Mouse (Mus musculus): Measurements from ENCODE around the gene Stoml1. TPM values are rescaled to one million over a fixed set of nuclear protein-coding genes. Genes with fewer than 3 reads are reported as not detected.
A peak's percentile ranks its signal among the peaks of the same experiment; 100 is the strongest.
"Not testable (repeated sequence)": the region's sequence is repeated elsewhere in the genome, so short reads cannot be mapped to it uniquely, and the experiment has no call there.

Stoml1 gene
- total RNA-seq, 1 experiment, result 51.7 TPM

- peaks cover 4 to 8% of the 10 kb centered on the region in 2 experiments; a peak in 3 of 4 replicates for H3K4me1 ChIP-seq (ENCODE audit: control insufficient read depth in 2 of 2, insufficient read depth in 2 of 2, low read length in 2 of 2, poor library complexity in 1 of 2)
- H3K36me3 ChIP-seq (ENCODE audit: control insufficient read depth, insufficient read depth, low read length, poor library complexity, severe bottlenecking), result peaks cover 5% of the 10 kb centered on the region
- in situ Hi-C loops (cut with MboI; ENCODE audit: low sequenced_read_pairs in 2 of 2, unreplicated experiment in 2 of 2), result no loop called here
- peak overlapping the region; percentile 9; the same call in 1 of the 2 replicates for H3K9ac ChIP-seq (ENCODE audit: insufficient read depth, low read depth, low read length, poor library complexity, severe bottlenecking)
- peak overlapping the region; percentile 40; the same call in 1 of the 2 replicates for H3K27ac ChIP-seq (ENCODE audit: insufficient read depth, low read depth, low read length, poor library complexity, severe bottlenecking)
- H3K4me3 ChIP-seq (ENCODE audit: insufficient read depth in 1 of 2, low read depth in 1 of 2, low read length in 2 of 2, poor library complexity in 1 of 2, severe bottlenecking in 1 of 2), result no peak overlapping the region
- DNase-seq (ENCODE audit: low read depth, low spot score), result no peak
- H3K9me3 ChIP-seq (ENCODE audit: control insufficient read depth, insufficient read depth, low read depth, low read length), result no peaks in the 10 kb centered on the region
- TF ChIP-seq HCFC1 (IDR thresholded peaks at IDR 0.05; ENCODE audit: borderline replicate concordance, insufficient read depth, low read length), result no peak
- TF ChIP-seq MAFK (IDR thresholded peaks at IDR 0.05; ENCODE audit: insufficient read depth, low read depth, low read length), result no peak
- TF ChIP-seq ZNF384 (IDR thresholded peaks at IDR 0.05; ENCODE audit: low read depth, low read length), result no peak
- no peak for TF ChIP-seq ZC3H11A (IDR thresholded peaks at IDR 0.05; ENCODE audit: borderline replicate concordance, low read depth, low read length)
- TF ChIP-seq CHD2 (IDR thresholded peaks at IDR 0.05; ENCODE audit: low read depth, low read length), result no peak
Observed at GRCm38 (mm10) chr9:58267046-58267445, 14.1 kb downstream of the Stoml1 start.

GRCm38 (mm10) chr9:58268384-58269313 is 15.7 kb downstream of the Stoml1 start:
- peak; percentile 70; the same call in 1 of the 2 replicates for TF ChIP-seq ZNF384 (IDR thresholded peaks at IDR 0.05; ENCODE audit: low read depth, low read length)
- no peak for TF ChIP-seq HCFC1 (IDR thresholded peaks at IDR 0.05; ENCODE audit: borderline replicate concordance, insufficient read depth, low read length)
- Histone ChIP-seq H3K27ac (ENCODE audit: insufficient read depth, low read depth, low read length, poor library complexity, severe bottlenecking) (peak overlapping the region; percentile 79), H3K4me3 (ENCODE audit: insufficient read depth in 1 of 2, low read depth in 1 of 2, low read length in 2 of 2, poor library complexity in 1 of 2, severe bottlenecking in 1 of 2) (peak overlapping the region in 1 of 2 experiments; percentile 9; a peak in 2 of 4 replicates), H3K36me3 (ENCODE audit: control insufficient read depth, insufficient read depth, low read length, poor library complexity, severe bottlenecking) (no peaks in the 10 kb centered on the region), H3K4me1 (ENCODE audit: control insufficient read depth in 2 of 2, insufficient read depth in 2 of 2, low read length in 2 of 2, poor library complexity in 1 of 2) (peaks cover 8 to 18% of the 10 kb centered on the region in 2 experiments; a peak in 3 of 4 replicates), H3K9ac (ENCODE audit: insufficient read depth, low read depth, low read length, poor library complexity, severe bottlenecking) (peak overlapping the region; percentile 60; the same call in 1 of the 2 replicates), H3K9me3 (ENCODE audit: control insufficient read depth, insufficient read depth, low read depth, low read length) (no peaks in the 10 kb centered on the region)
- in situ Hi-C loops (cut with MboI; ENCODE audit: low sequenced_read_pairs in 2 of 2, unreplicated experiment in 2 of 2), result no loop called here
- peak; percentile 94 for DNase-seq (ENCODE audit: low read depth, low spot score)

GRCm38 (mm10) chr9:58270081-58270480 is 17.1 kb downstream of the Stoml1 start:
- in situ Hi-C loops (cut with MboI; ENCODE audit: low sequenced_read_pairs in 2 of 2, unreplicated experiment in 2 of 2), result no loop called here
- Histone ChIP-seq H3K4me1 (ENCODE audit: control insufficient read depth in 2 of 2, insufficient read depth in 2 of 2, low read length in 2 of 2, poor library complexity in 1 of 2) (peaks cover 8 to 18% of the 10 kb centered on the region in 2 experiments; a peak in 3 of 4 replicates), H3K9ac (ENCODE audit: insufficient read depth, low read depth, low read length, poor library complexity, severe bottlenecking) (peak overlapping the region; percentile 44; the same call in 1 of the 2 replicates), H3K9me3 (ENCODE audit: control insufficient read depth, insufficient read depth, low read depth, low read length) (no peaks in the 10 kb centered on the region), H3K36me3 (ENCODE audit: control insufficient read depth, insufficient read depth, low read length, poor library complexity, severe bottlenecking) (no peaks in the 10 kb centered on the region), H3K4me3 (ENCODE audit: insufficient read depth in 1 of 2, low read depth in 1 of 2, low read length in 2 of 2, poor library complexity in 1 of 2, severe bottlenecking in 1 of 2) (no peak overlapping the region), H3K27ac (ENCODE audit: insufficient read depth, low read depth, low read length, poor library complexity, severe bottlenecking) (peak overlapping the region; percentile 100; the same call in 1 of the 2 replicates)
- no peak for TF ChIP-seq ZC3H11A (IDR thresholded peaks at IDR 0.05; ENCODE audit: borderline replicate concordance, low read depth, low read length)
- TF ChIP-seq ZNF384 (IDR thresholded peaks at IDR 0.05; ENCODE audit: low read depth, low read length), result no peak
- no peak for TF ChIP-seq CHD2 (IDR thresholded peaks at IDR 0.05; ENCODE audit: low read depth, low read length)
- TF ChIP-seq HCFC1 (IDR thresholded peaks at IDR 0.05; ENCODE audit: borderline replicate concordance, insufficient read depth, low read length), result no peak
- TF ChIP-seq MAFK (IDR thresholded peaks at IDR 0.05; ENCODE audit: insufficient read depth, low read depth, low read length), result no peak
- no peak for DNase-seq (ENCODE audit: low read depth, low spot score)

- no peaks in the 10 kb centered on the region for H3K36me3 ChIP-seq (ENCODE audit: control insufficient read depth, insufficient read depth, low read length, poor library complexity, severe bottlenecking)
- no peaks in the 10 kb centered on the region for H3K9me3 ChIP-seq (ENCODE audit: control insufficient read depth, insufficient read depth, low read depth, low read length)
- TF ChIP-seq ZC3H11A (IDR thresholded peaks at IDR 0.05; ENCODE audit: borderline replicate concordance, low read depth, low read length) (no peak), MAFK (IDR thresholded peaks at IDR 0.05; ENCODE audit: insufficient read depth, low read depth, low read length) (no peak), HCFC1 (IDR thresholded peaks at IDR 0.05; ENCODE audit: borderline replicate concordance, insufficient read depth, low read length) (no peak), ZNF384 (IDR thresholded peaks at IDR 0.05; ENCODE audit: low read depth, low read length) (no peak), CHD2 (IDR thresholded peaks at IDR 0.05; ENCODE audit: low read depth, low read length) (no peak)
- in situ Hi-C loops (cut with MboI; ENCODE audit: low sequenced_read_pairs in 2 of 2, unreplicated experiment in 2 of 2), result no loop called here
- H3K4me3 ChIP-seq (ENCODE audit: insufficient read depth in 1 of 2, low read depth in 1 of 2, low read length in 2 of 2, poor library complexity in 1 of 2, severe bottlenecking in 1 of 2), result no peak overlapping the region
- peaks cover 8 to 18% of the 10 kb centered on the region in 2 experiments; a peak in 3 of 4 replicates for H3K4me1 ChIP-seq (ENCODE audit: control insufficient read depth in 2 of 2, insufficient read depth in 2 of 2, low read length in 2 of 2, poor library complexity in 1 of 2)
- peak overlapping the region; percentile 34; the same call in 1 of the 2 replicates for H3K9ac ChIP-seq (ENCODE audit: insufficient read depth, low read depth, low read length, poor library complexity, severe bottlenecking)
- DNase-seq (ENCODE audit: low read depth, low spot score), result no peak
- H3K27ac ChIP-seq (ENCODE audit: insufficient read depth, low read depth, low read length, poor library complexity, severe bottlenecking), result peak overlapping the region; percentile 100
Observed at GRCm38 (mm10) chr9:58271109-58271508, 18.1 kb downstream of the Stoml1 start.

DNA sequence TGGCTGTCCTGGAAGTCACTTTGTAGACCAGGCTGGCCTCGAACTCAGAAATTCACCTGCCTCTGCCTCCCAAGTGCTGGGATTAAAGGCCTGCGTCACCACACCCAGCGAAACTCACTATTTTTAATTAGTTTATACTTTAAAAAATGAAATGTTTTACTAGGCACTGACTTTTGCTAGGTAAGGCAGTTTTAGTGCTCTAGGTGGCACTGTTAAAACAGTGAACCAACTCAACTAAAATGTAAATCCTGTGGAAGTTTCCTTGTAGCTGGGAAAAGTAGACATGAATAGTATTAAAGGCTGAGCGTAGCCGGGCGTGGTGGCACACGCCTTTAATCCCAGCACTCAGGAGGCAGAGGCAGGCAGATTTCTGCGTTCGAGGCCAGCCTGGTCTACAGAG is 18.6 kb downstream of the Stoml1 start:
- Histone ChIP-seq H3K4me1 (ENCODE audit: control insufficient read depth in 2 of 2, insufficient read depth in 2 of 2, low read length in 2 of 2, poor library complexity in 1 of 2) (peaks cover 8 to 19% of the 10 kb centered on the region in 2 experiments; a peak in 3 of 4 replicates), H3K9ac (ENCODE audit: insufficient read depth, low read depth, low read length, poor library complexity, severe bottlenecking) (peak overlapping the region; percentile 46; the same call in 1 of the 2 replicates), H3K27ac (ENCODE audit: insufficient read depth, low read depth, low read length, poor library complexity, severe bottlenecking) (peak overlapping the region; percentile 100)
- DNase-seq (ENCODE audit: low read depth, low spot score); H3K36me3 ChIP-seq (ENCODE audit: control insufficient read depth, insufficient read depth, low read length, poor library complexity, severe bottlenecking); H3K4me3 ChIP-seq (ENCODE audit: insufficient read depth in 1 of 2, low read depth in 1 of 2, low read length in 2 of 2, poor library complexity in 1 of 2, severe bottlenecking in 1 of 2); H3K9me3 ChIP-seq (ENCODE audit: control insufficient read depth, insufficient read depth, low read depth, low read length); in situ Hi-C loops (cut with MboI; ENCODE audit: low sequenced_read_pairs in 2 of 2, unreplicated experiment in 2 of 2): not testable (repeated sequence)

Measured in ES-E14 (cell line).